Mouse (Mus musculus) heart, embryonic 14.5 days (tissue): Measurements from ENCODE around the gene Rnf130. TPM values are rescaled to one million over a fixed set of nuclear protein-coding genes. Genes with fewer than 3 reads are reported as not detected.

Source experiments
- ATAC-seq: fragments of 200-750 bp; cut with Nextera tagmentation; 2 replicates; pipeline ENCODE4 v1.8.0; 2017; ENCODE audit warnings: low read depth, moderate TSS enrichment; ENCODE audit not compliant: insufficient number of reproducible peaks, insufficient read depth, low FRiP score
- H3K27ac ChIP-seq, 2 experiments: fragments of 200-500 bp in 1 of 2; fragments of 300-500 bp in 1 of 2; sonication (generic) in 1 of 2; replicated peaks in 1 of 2; 2 replicates each; pipeline ENCODE4 v1.5.1; 2012 to 2014; ENCODE audit warnings: low read depth in 2 of 2, low read length in 2 of 2, control low read depth in 1 of 2, mild to moderate bottlenecking in 1 of 2, mixed read lengths in 1 of 2; ENCODE audit not compliant: control insufficient read depth in 1 of 2, insufficient read depth in 1 of 2
- H3K27me3 ChIP-seq: fragments of 300-500 bp; sonication (generic); 2 replicates; pipeline ENCODE4 v1.6.1; 2014; ENCODE audit warnings: mild to moderate bottlenecking, low read length, control low read depth; ENCODE audit not compliant: control insufficient read depth, insufficient read depth
- H3K36me3 ChIP-seq: fragments of 300-500 bp; sonication (generic); 2 replicates; pipeline ENCODE4 v1.6.1; 2014; ENCODE audit warnings: mild to moderate bottlenecking, control low read depth, low read length, mixed read lengths; ENCODE audit not compliant: control insufficient read depth, insufficient read depth
- H3K4me1 ChIP-seq, 2 experiments: fragments of 200-500 bp in 1 of 2; fragments of 300-500 bp in 1 of 2; sonication (generic) in 1 of 2; 2 replicates each; pipeline ENCODE4 v1.6.1; 2012 to 2014; ENCODE audit warnings: low read length in 2 of 2, control low read depth in 1 of 2, mixed read lengths in 1 of 2; ENCODE audit not compliant: control insufficient read depth in 2 of 2, insufficient read depth in 2 of 2
- H3K4me2 ChIP-seq: fragments of 300-500 bp; sonication (generic); 2 replicates; pipeline ENCODE4 v1.6.1; 2014; ENCODE audit warnings: mild to moderate bottlenecking, low read length
- H3K4me3 ChIP-seq, 2 experiments: fragments of 200-500 bp in 1 of 2; fragments of 300-500 bp in 1 of 2; sonication (generic) in 1 of 2; 2 replicates each; pipeline ENCODE4 v1.5.1; 2012 to 2014; ENCODE audit warnings: low read length in 2 of 2, mild to moderate bottlenecking in 2 of 2, control low read depth in 1 of 2, low read depth in 1 of 2, moderate library complexity in 1 of 2; ENCODE audit not compliant: control insufficient read depth in 1 of 2, insufficient read depth in 1 of 2
- H3K9ac ChIP-seq: fragments of 300-500 bp; sonication (generic); 2 replicates; pipeline ENCODE4 v1.6.1; 2014; ENCODE audit warnings: mild to moderate bottlenecking, low read length
- H3K9me3 ChIP-seq: fragments of 300-500 bp; sonication (generic); 2 replicates; pipeline ENCODE4 v1.6.1; 2016; ENCODE audit warnings: low read length, control low read depth; ENCODE audit not compliant: control insufficient read depth
- WGBS: fragments of 180-500 bp; shearing (Covaris S2); extraction: QIAGEN DNeasy Blood & Tissue Kit; methylation state at CpG from one replicate; pipeline ENCODE4 v1.1.7; 2014; 5-methylcytosine and 5-hydroxymethylcytosine counted together
- polyA plus RNA-seq: library from polyadenylated mRNA; unstranded; fragments of >200 nt; fragmentation: Nextera tagmentation; extraction: Ambion mirVana; gene quantifications from 2 replicates; pipeline ENCODE4 v1.2.1, GENCODE M21; 2014

The Rnf130 gene
- polyA plus RNA-seq, result 40.0 and 44.0 TPM in 2 replicates

GRCm38 (mm10) chr11:50024833-50025720, at the start of gene Rnf130:
TSS of gene Rnf130 (plus strand) at chr11:50025346.
- under 1% methylated on average over 111 of the region's 129 CpGs for WGBS
- Histone ChIP-seq H3K4me3 (peak within 1 kb of the TSS; percentile 80 to 95), H3K36me3 (no peaks in the 10 kb centered on the region), H3K4me1 (peaks cover 3 to 26% of the 10 kb centered on the region in 2 experiments; a peak in 3 of 4 replicates), H3K4me2 (peak within 1 kb of the TSS; percentile 90), H3K9me3 (no peaks in the 10 kb centered on the region), H3K9ac (peak within 1 kb of the TSS; percentile 94), H3K27ac (peak within 1 kb of the TSS; percentile 90 to 92), H3K27me3 (no peaks in the 10 kb centered on the region; the same call in 1 of the 2 replicates)
- peak; percentile 86 for ATAC-seq

DNA sequence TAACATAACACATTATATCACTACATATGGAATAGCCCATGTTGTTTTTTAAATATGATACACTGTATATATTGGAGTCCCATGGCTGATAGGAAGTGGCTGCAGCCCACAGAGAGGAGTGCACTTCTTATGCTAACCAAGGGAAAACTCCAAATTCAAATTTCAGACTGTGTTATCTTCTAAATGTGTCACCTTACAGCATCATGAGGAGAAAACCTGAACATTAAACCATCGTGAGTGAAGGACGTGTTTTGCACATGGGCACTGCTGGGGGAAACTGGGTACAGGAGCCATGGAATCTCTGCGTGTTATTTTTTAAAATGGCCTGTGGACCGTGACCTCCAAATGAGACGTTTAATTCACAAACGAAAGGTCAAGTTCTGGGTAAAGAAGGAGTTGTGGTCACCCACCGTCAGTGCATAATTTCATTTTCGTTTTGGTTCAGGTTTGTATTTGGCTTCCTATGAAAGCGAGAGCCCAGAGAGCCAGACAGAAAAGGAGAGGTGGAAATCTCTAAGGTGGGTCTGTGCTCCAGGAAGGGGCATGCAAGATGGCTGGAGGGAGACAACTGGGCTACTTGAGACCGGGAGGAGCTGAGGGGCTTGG, 47.1 kb upstream of the Rnf130 start:
- WGBS, result 87% methylated on average over 10 of the region's 10 CpGs
- Histone ChIP-seq H3K27ac (no peak overlapping the region), H3K4me2 (no peak overlapping the region)

GRCm38 (mm10) chr11:49978935-49979334, 46.2 kb upstream of the Rnf130 start:
- H3K9ac ChIP-seq, result no peak overlapping the region
- ATAC-seq, result no peak
- no peaks in the 10 kb centered on the region for H3K27me3 ChIP-seq
- H3K4me2 ChIP-seq, result no peak overlapping the region
- no peak overlapping the region for H3K27ac ChIP-seq
- no peaks in the 10 kb centered on the region for H3K36me3 ChIP-seq
- WGBS, result 98% methylated on average over 8 of the region's 8 CpGs
- 0 out of 2 replicates have a peak, but pooled peaks cover 4% of the 10 kb centered on the region for H3K9me3 ChIP-seq
- no peak overlapping the region for H3K4me3 ChIP-seq
- peaks cover 12% of the 10 kb centered on the region in 2 experiments for H3K4me1 ChIP-seq

More for the DNA sequence above, 47.1 kb upstream of the Rnf130 start:
- ATAC-seq, result no peak
- H3K27me3 ChIP-seq, result no peaks in the 10 kb centered on the region
- 0 out of 2 replicates have a peak, but pooled peaks cover 4% of the 10 kb centered on the region for H3K9me3 ChIP-seq
- no peak overlapping the region for H3K4me3 ChIP-seq
- H3K4me1 ChIP-seq, result peaks cover 12% of the 10 kb centered on the region in 2 experiments
- H3K9ac ChIP-seq, result no peak overlapping the region
- no peaks in the 10 kb centered on the region for H3K36me3 ChIP-seq

DNA sequence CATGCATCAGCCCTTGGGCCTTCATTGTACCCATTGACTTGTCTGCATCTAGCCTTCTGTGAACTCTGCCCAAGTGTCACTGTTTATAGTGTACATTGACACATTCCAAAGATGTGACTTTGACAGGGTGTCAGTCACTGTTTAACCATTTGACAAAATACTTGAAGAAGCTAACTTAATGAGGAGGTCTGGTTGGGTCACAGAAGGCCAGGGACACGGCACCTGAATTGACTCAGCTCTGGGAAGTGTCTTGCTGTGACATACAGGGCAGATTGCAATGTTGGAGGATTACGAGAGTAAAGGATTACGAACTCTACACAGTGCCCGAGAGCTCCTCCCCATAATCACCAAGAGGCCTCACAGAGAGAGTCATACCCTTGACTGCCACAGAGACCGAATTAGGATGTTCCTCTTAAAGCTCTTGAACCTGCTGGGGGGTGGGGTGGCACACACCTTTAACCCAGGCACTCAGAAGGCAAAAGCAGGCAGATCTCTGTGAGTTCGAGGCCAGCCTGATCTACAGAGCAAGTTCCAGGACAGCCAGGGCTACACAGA, 44.4 kb upstream of the Rnf130 start:
- no peak overlapping the region for H3K4me2 ChIP-seq
- no peak for ATAC-seq
- WGBS, result 33% methylated on average over 6 of the region's 6 CpGs
- peak overlapping the region in 1 of 2 experiments; percentile 1; a peak in 1 of 4 replicates for H3K27ac ChIP-seq
- no peaks in the 10 kb centered on the region for H3K36me3 ChIP-seq
- no peak overlapping the region for H3K4me3 ChIP-seq
- H3K9me3 ChIP-seq, result no peaks in the 10 kb centered on the region
- no peak overlapping the region for H3K9ac ChIP-seq
- H3K27me3 ChIP-seq, result no peaks in the 10 kb centered on the region
- peaks cover 12% of the 10 kb centered on the region in 2 experiments for H3K4me1 ChIP-seq

- peak overlapping the region in 1 of 2 experiments; percentile 1; a peak in 1 of 4 replicates for H3K27ac ChIP-seq
- 18% methylated on average over 7 of the region's 7 CpGs for WGBS
These were observed 43.7 kb upstream of the Rnf130 start for GRCm38 (mm10) chr11:49981321-49981963.

GRCm38 (mm10) chr11:49982094-49982493, 43.1 kb upstream of the Rnf130 start:
- no peaks in the 10 kb centered on the region for H3K36me3 ChIP-seq
- H3K27me3 ChIP-seq, result no peaks in the 10 kb centered on the region
- H3K4me2 ChIP-seq, result no peak overlapping the region
- 70% methylated on average over 4 of the region's 4 CpGs for WGBS
- H3K9ac ChIP-seq, result no peak overlapping the region
- no peak overlapping the region for H3K27ac ChIP-seq
- H3K9me3 ChIP-seq, result no peaks in the 10 kb centered on the region
- peaks cover 12% of the 10 kb centered on the region in 2 experiments for H3K4me1 ChIP-seq
- no peak overlapping the region for H3K4me3 ChIP-seq
- ATAC-seq, result no peak

More at GRCm38 (mm10) chr11:49981321-49981963, 43.7 kb upstream of the Rnf130 start:
- no peak for ATAC-seq
- no peak overlapping the region; the same call in 1 of the 2 replicates for H3K9ac ChIP-seq
- no peaks in the 10 kb centered on the region for H3K27me3 ChIP-seq
- H3K4me3 ChIP-seq, result no peak overlapping the region
- H3K36me3 ChIP-seq, result no peaks in the 10 kb centered on the region
- peaks cover 12% of the 10 kb centered on the region in 2 experiments for H3K4me1 ChIP-seq
- H3K9me3 ChIP-seq, result no peaks in the 10 kb centered on the region
- H3K4me2 ChIP-seq, result no peak overlapping the region

DNA sequence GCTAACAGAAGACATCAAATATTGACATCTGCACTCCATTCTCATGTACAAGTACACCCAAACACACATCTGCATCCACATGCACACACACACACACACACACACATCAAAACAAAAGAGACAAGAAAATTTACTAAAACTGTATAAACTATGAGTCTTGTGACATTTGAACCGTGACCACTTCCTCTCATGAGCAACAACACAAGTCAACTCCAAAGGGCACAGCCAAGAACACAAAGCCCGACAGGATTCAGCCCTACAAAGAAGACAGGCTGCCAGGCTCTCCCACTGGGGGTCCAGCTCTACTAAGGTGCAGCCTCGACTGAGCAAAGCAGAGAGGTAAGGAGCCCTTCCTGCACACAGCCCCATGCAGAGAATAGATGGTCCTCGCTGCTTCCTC, 42.3 kb upstream of the Rnf130 start:
- WGBS, result 54% methylated on average over 4 of the region's 4 CpGs

More for the DNA sequence above, 42.3 kb upstream of the Rnf130 start:
- no peaks in the 10 kb centered on the region for H3K36me3 ChIP-seq
- H3K27ac ChIP-seq, result no peak overlapping the region
- no peak overlapping the region for H3K9ac ChIP-seq
- no peaks in the 10 kb centered on the region for H3K27me3 ChIP-seq
- no peak overlapping the region for H3K4me2 ChIP-seq
- peaks cover 12% of the 10 kb centered on the region in 2 experiments for H3K4me1 ChIP-seq
- no peak overlapping the region for H3K4me3 ChIP-seq
- no peaks in the 10 kb centered on the region for H3K9me3 ChIP-seq
- no peak for ATAC-seq
